Mouse (Mus musculus): ENCODE measurements around the gene Gm17581.

DNA sequence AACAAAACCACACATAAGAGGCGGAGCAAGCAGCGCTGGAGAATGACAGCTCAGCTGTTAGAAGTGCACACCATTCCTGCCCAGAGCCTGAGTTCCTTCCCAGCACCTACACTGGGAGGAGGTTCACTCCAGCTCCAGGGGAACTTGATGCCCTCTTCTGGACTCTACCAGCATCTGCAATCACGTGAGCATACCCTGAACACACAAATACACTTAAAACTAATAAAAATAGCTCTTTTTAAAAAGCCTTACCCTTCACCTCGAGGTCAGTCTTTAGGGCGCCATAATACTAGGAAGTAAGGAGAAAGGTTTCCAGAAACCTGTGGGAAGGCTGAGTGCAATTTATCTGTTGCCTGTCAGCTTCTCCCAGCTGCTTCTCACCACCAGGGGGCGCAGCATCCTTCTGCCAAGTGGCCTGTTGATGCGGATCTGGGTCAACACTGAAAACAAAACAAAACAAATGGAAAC is 39.5 kb downstream of the Gm17581 start:
- peak; percentile 90; the same call in 1 of the 2 replicates for TF ChIP-seq CTCF (IDR thresholded peaks at IDR 0.05; ENCODE audit: extremely low read depth, insufficient read depth, insufficient read length, insufficient replicate concordance)
- TF ChIP-seq POLR2A (IDR thresholded peaks at IDR 0.05; ENCODE audit: low read depth, low read length), result no peak

Measured in spleen, adult 2 months (tissue).